In genomic region chr5:44798493-44798892, GRCm38 (mm10) we compare ENCODE assay signal across 9 mouse cellular contexts. TPM values are rescaled to one million over a fixed set of nuclear protein-coding genes. Genes with fewer than 3 reads are reported as not detected.
DNase-seq lines count a peak whose midpoint lies in the region; ATAC-seq and TF ChIP-seq lines count a peak whose summit lies in the region.
"Had no signal": no experiment of that assay in that cellular context is flagged by ENCODE, and none has a peak within 500 bp of the region (broad histone marks: within the 10 kb centered on the region; RNA-seq: fewer than 3 reads in every experiment).

No protein-coding gene starts in this region.

- no peak for ATAC-seq in liver, embryonic 13.5 days (ENCODE audit: low read depth)

- H3K4me3 ChIP-seq in spleen, adult 2 months (ENCODE audit: extremely low read depth, insufficient read depth, insufficient read length) = peak overlapping the region; percentile 2; the same call in 1 of the 2 replicates
- H3K4me3 ChIP-seq in liver, embryonic 13.5 days (replicated peaks) = peak overlapping the region; percentile 33

- no peak for TF ChIP-seq POLR2A in spleen, adult 2 months (IDR thresholded peaks at IDR 0.05; ENCODE audit: low read depth, low read length)

- H3K9me3 ChIP-seq in liver, embryonic 13.5 days (replicated peaks) = no peaks in the 10 kb centered on the region
- H3K9me3 ChIP-seq: megakaryocyte, embryonic 14.5 days had no signal

- H3K9ac ChIP-seq in liver, embryonic 13.5 days = peak overlapping the region; percentile 43; the same call in 1 of the 2 replicates

- no peak for TF ChIP-seq CTCF in spleen, adult 2 months (IDR thresholded peaks at IDR 0.05; ENCODE audit: extremely low read depth, insufficient read depth, insufficient read length, insufficient replicate concordance)

- H3K27ac ChIP-seq in spleen, adult 2 months (ENCODE audit: insufficient read depth, low read length) = no peak overlapping the region
- H3K27ac ChIP-seq in liver, embryonic 13.5 days = no peak overlapping the region

- peak overlapping the region; percentile 40 for H3K4me2 ChIP-seq in liver, embryonic 13.5 days

- DNase-seq in adrenal gland, adult 2 months = peak; percentile 20
- DNase-seq in adrenal gland, postnatal 25 days = no peak
- DNase-seq in spleen, adult 2 months (ENCODE audit: low read depth in 1 of 2, low spot score in 2 of 2) = no peak
- no peak for DNase-seq in spleen, postnatal 10 days (ENCODE audit: low spot score in 2 of 2)
- DNase-seq in liver, embryonic 13.5 days = no peak
- no peak for DNase-seq in left cerebral cortex, adult 8-10 months (ENCODE audit: low spot score in 2 of 2)
- DNase-seq in cerebellum, postnatal 4 days (ENCODE audit: low spot score in 2 of 2) = no peak
- DNase-seq in layer of hippocampus, postnatal 10 days (ENCODE audit: low spot score in 2 of 2) = no peak

- H3K27me3 ChIP-seq in spleen, adult 2 months (ENCODE audit: control insufficient read depth, insufficient read depth, low read length) = no peaks in the 10 kb centered on the region
- no peaks in the 10 kb centered on the region for H3K27me3 ChIP-seq in liver, embryonic 13.5 days

- no peaks in the 10 kb centered on the region for H3K36me3 ChIP-seq in spleen, adult 2 months (ENCODE audit: control insufficient read depth, insufficient read depth, low read length)
- no peaks in the 10 kb centered on the region for H3K36me3 ChIP-seq in liver, embryonic 13.5 days

- no peaks in the 10 kb centered on the region for H3K4me1 ChIP-seq in spleen, adult 2 months (ENCODE audit: control insufficient read depth, insufficient read depth, insufficient read length)
- no peaks in the 10 kb centered on the region for H3K4me1 ChIP-seq in liver, embryonic 13.5 days (replicated peaks)

- WGBS in spleen, adult 2 months = 38% methylated on average over 3 of the region's 3 CpGs
- 7% methylated on average over 3 of the region's 3 CpGs for WGBS in liver, embryonic 13.5 days (ENCODE audit: insufficient replicate concordance)

RNA-seq across cellular contexts. Expression of gene Ldb2, which starts 1.0 kb away (rescaled TPM):
- total RNA-seq in adrenal gland, adult 2 months (2021) = 10 to 100 TPM; 26.4 to 43.1 TPM
- 23.1 and 29.1 TPM in 2 replicates for polyA plus RNA-seq in adrenal gland, adult 2 months (2012; rRNA removed)
- 30.2 and 53.1 TPM in 2 replicates for total RNA-seq in adrenal gland, postnatal 25 days (2021)
- polyA plus RNA-seq in spleen, adult 2 months (2012; rRNA removed) = 9.5 and 10.9 TPM in 2 replicates
- 3.9 and 4.4 TPM in 2 replicates for polyA plus RNA-seq in liver, embryonic 13.5 days (2015; fragmentation: Nextera tagmentation; extraction: Ambion mirVana)
- total RNA-seq in left cerebral cortex, adult 8-10 months (2022) = 10 to 100 TPM; 62.0 to 71.8 (median 67.8) TPM
- 10 to 100 TPM; 57.6 to 69.3 TPM for total RNA-seq in layer of hippocampus, postnatal 10 days (2021)
